Mouse (Mus musculus): ENCODE data around the gene Gmppa.

Gmppa gene

DNA sequence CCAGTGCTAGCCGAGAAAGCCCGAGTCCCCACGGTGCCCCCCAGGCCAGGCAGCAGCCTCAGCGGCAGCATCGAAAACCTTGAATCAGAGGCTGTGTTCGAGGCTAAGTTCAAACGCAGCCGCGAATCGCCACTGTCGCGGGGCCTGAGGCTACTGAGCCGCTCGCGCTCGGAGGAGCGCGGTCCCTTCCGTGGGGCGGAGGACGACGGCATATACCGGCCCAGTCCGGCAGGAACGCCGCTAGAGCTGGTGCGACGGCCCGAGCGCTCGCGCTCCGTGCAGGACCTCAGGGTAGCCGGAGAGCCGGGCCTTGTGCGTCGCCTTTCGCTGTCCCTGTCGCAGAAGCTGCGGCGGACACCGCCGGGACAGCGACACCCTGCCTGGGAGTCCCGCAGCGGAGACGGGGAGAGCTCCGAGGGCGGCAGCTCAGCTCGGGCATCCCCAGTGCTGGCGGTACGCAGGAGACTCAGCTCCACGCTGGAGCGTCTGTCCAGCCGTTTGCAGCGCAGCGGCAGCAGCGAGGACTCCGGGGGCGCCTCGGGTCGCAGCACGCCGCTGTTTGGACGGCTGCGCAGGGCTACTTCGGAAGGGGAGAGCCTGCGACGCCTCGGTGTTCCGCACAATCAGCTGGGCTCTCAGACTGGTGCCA is 12.8 kb upstream of the Gmppa start:
- in situ Hi-C loops (cut with MseI, MboI), result no loop called here

DNA sequence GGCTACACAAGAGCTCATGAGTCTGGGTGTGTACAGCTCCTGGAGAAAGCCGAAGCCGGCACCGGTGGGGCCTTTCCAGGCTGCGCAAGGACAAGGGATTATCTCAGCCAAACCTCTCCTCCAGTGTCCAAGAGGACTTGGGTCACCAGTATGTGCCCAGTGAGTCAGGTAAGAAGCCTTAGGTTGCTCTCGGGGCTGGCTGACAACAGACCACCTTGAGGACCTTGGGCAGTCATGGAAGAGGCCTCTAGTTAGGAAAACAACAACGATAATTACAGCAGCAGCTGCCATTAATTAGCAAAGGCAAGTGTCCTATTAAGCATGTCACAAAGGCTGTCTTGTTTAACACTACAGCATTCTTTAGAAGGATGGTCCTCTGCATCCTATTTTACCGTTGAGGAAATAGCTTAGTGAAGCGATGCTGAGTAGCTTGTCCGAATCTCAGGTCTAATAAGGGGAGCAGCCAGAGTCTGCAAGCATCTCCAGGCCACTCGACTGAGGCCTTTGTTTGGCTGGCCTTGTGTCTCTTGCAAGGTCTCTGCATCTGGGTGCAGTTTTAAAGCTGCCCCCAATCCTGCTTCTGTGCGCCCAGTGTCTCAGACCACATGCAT is 11.8 kb upstream of the Gmppa start:
- in situ Hi-C loops (cut with MseI, MboI), result no loop called here

DNA sequence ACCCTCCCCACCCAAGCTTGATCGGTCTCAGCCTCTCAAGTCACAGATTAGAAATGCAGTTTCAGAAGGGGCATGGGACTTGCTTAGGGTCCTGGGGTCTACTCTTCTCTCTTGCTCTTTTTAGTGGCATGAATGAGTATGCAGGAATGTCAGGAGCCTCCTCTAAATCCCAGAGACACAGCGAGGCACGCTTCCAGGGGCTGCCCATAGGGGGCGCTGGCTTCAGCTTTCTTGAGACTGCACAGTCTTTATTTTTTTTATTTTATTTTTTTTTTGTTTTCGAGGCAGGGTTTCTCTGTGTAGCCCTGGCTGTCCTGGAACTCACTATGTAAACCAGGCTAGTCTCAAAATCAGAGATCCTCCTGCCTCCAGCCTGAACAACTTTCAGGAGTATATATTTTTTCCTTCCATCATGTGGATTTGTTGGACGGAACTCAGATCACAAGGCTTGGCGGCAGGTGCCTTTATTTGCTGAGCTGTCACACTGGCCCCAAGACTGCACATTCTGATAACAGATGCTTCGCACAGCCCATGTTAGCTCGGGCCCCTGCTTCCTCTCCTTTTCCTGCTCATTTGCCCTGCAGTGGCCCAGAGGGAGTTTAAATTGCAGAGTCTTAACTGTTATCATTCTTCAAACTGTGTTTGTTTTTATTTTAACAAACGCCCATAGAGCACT is 9.8 kb upstream of the Gmppa start:
- in situ Hi-C loops (cut with MseI, MboI), result no loop called here

DNA sequence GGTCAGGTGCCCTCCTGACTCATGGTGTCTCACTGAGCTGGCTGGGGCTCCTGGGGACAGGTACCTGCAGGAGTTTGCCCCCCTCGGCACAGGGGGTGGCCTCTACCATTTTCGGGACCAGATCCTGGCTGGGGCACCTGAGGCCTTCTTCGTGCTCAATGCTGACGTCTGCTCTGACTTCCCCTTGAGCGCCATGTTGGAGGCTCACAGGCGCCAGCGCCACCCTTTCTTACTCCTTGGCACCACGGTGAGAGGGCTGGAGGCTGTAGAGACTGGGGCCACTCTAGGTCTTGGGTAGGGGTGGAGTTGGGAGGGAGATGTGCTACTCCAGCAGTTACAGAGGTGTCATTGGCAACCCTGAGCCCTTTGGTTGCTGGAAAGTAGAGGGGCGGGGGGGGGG is 3.1 kb downstream of the Gmppa start:
- in situ Hi-C loops (cut with MseI, MboI), result no loop called here

DNA sequence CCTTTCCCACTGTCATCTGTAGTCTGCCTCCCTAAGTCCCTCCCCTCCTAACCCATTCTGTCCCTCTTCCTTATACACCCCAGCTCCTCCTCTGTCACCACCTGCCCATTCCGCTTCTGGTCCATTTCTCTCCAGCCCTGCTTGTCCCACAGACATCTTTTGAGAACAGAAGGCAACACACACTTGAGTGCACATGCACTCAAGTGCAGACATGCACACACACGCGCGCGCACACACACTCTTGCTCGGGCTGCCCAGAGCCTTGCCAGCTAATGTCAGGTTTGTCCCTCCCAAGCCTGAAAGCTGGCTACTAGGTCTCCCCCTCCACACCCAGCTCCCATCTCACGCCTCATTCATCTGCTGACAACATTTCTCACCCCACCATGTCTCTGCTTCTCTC is 4.9 kb downstream of the Gmppa start:
- in situ Hi-C loops (cut with MseI, MboI), result no loop called here

DNA sequence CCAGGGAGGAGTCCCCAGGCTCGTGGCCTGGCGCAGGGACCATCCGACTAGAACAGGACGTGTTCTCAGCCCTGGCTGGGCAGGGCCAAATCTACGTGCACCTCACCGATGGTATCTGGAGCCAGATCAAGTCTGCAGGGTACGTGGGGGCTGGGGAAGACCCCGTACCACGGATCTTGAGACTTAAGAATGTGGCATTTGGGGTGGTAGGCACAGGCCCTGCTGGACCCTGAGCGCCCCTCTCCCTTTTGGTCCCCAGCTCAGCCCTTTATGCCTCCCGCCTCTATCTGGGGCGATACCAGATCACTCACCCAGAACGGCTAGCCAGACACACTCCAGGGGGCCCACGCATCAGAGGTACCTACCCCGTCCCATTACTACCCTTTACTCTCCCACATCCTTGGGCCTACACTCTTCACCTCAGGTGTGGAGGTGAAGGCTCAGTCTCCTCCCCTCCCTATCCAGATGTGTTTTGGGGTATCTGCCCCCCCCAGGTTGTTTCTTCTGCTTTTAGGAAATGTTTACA is 5.8 kb downstream of the Gmppa start:
- in situ Hi-C loops (cut with MseI, MboI), result no loop called here

DNA sequence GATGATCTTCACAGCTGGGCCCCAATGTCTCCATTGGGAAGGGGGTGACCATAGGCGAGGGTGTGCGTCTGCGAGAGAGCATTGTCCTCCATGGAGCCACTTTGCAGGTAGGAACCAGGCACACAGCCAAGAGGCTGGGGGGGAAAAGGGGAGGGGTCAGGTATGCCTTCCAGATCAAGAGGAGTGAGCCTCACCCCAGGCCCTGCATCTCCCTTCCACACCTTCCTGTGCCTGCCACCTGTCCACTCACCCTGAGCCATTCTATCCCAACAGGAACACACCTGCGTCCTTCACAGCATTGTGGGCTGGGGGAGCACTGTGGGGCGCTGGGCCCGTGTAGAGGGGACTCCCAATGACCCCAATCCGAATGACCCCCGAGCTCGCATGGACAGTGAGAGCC is 6.4 kb downstream of the Gmppa start:
- in situ Hi-C loops (cut with MseI, MboI), result no loop called here

DNA sequence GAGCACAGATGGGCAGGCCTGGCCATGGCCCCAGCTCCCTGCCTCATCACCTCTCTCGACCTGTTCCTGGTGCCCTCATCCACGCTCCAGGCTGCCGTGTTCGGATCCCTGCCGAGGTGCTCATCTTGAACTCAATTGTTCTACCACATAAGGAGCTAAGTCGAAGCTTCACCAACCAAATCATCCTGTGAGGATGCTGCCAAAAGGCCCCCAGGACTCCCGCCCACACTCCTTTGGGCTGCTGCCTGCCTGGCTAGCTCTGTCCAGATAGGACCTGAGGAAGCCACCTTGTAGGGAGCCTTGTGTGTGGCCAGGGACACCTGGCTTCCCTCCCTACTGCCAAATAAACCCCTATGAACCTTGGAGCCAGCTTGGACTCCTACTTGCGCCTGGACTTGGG is 7.1 kb downstream of the Gmppa start:
- in situ Hi-C loops (cut with MseI, MboI), result no loop called here

DNA sequence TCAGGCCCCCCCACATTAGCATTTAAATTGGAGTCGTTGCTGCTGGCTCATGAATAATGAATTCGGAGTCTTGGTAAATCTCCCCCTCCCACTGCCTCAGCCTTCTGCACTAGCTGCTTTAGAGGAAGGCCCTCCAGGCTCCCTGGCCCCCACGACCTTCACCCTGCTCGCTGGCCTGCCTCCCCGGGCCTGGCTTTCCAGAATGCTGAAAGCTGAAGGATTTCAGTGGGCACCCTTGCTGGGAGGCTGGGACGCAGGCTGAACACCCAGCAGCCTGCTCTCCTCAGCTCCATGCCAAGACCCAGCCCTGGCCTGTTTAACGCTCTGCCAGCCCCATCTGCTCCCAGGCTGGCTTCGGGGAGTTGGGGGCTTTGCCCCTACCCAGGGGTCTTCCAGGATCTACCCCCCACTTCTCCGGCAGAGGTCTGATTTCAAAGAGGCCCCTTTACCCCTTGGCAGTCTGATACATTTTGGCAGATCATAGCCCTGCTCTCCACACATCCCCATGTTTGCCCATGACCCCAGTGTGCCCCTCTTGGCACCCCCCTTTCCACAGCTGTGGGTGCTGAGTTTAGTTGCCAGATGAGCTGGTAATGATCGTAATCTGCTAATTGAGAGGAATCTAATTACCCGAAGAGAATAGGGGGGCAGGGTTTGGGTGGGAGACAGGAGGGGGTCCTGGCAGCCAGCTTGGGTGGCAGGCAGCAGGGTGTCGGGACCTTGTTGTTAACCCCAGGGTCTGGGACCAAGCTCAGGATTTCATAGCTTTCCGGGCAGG is 7.7 kb downstream of the Gmppa start:
- in situ Hi-C loops (cut with MseI, MboI), result no loop called here

DNA sequence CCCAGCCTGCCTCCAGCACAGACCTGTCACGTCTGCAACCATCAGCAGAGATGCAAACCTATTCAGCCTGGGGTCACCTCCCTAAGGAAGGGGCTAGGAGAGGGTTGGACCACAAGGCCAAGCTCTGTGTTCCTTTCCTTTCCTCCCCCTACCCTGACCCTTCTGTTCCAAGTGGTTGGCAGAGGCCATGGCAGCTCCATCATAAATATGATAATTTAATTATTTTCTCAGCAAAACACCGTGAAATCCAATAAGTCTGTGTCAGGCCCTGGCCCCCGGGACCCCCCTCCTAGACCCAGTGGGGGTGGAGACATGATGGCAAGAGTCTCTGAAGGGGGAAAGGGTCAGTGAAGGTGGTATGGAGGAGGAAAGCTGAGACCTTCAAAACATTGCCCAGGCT is 8.5 kb downstream of the Gmppa start:
- in situ Hi-C loops (cut with MseI, MboI), result no loop called here

DNA sequence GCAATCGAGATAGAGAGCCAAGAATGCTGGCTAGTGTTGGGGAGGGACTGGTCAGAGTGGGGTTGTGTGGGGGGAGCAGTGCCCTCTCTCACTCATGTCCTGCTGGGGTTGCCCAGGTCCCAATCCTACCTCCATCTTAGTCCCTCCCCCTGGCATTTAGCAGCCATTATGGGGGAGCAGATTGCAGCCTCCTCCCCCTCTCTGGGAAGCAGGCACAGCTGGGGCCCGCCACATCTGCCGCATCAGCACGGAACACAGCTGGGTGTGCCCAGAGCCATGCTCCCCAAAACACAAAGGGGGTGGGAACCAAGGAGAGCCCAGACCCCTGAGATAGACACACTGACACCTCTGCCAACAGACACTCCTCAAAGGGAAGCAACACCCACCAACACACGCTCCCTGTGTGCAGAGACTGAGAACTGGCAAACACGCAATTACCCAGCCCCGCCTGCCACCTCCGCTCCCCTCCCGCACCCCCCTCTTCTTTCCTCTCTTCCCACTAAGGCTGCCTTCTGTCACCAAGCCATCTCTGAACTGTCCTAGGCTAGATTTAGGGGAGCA is 9.5 kb downstream of the Gmppa start:
- in situ Hi-C loops (cut with MseI, MboI), result no loop called here

DNA sequence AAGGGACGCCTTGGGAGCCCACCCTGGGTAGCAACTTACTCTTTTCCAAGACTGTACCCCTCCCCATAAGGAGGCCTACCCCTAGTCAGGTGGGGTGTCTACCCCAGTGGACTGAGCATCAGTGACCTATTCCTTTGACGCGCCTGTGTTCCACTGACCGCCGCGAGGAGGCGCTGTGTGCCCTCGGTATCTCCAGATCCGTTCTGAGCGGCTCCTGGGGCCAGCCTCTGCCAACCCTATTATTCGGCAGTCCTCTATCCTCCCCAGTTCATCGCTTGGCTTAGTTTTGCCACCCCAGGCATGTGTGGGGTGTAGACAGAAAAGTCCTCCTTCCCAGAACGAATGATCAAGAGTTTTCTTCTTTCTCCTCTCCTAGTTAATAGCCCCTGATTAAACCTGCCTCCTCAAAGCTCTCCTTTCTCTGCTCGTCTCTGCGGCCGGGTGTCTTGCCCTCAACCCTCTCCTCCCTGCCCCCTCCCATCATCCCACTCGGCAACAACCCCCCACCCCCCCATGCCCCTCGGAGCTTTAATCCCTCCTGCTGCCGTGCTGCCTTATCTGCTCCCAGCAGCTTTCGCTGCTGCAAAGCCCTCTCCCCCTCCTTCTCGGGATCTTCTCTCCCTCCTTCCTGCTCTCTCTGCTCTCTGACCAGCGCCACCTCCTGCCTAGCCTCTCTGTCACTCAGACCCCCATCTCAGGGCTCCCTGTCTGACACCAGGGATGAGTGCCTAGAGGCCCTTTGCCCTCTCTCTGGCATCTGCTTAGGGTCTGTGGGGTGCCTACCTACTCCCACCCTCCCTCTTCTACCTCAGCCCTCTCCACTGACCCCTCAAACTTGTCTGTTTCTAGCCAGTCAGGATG is 10.3 kb downstream of the Gmppa start:
- in situ Hi-C loops (cut with MseI, MboI), result no loop called here

DNA sequence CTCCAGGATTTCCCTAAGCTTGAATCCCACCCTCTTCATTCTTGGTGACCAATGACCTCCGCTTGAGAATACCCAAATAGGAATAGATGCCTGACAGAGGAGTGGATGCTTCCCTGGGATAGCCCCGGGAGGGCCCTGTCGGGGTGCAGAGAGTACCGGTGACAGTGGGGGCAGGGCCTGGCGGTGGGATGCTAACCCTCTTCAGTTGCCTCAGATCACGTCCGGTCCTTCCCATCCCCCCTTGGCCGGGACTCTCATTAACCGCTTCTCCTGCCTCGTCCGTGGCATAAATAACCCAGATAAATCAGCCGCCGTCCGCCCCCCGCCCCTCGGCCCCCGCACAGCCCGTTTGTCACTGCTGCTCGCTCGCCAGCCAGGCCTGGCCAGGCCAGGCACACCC is 10.9 kb downstream of the Gmppa start:
- in situ Hi-C loops (cut with MseI, MboI), result no loop called here

DNA sequence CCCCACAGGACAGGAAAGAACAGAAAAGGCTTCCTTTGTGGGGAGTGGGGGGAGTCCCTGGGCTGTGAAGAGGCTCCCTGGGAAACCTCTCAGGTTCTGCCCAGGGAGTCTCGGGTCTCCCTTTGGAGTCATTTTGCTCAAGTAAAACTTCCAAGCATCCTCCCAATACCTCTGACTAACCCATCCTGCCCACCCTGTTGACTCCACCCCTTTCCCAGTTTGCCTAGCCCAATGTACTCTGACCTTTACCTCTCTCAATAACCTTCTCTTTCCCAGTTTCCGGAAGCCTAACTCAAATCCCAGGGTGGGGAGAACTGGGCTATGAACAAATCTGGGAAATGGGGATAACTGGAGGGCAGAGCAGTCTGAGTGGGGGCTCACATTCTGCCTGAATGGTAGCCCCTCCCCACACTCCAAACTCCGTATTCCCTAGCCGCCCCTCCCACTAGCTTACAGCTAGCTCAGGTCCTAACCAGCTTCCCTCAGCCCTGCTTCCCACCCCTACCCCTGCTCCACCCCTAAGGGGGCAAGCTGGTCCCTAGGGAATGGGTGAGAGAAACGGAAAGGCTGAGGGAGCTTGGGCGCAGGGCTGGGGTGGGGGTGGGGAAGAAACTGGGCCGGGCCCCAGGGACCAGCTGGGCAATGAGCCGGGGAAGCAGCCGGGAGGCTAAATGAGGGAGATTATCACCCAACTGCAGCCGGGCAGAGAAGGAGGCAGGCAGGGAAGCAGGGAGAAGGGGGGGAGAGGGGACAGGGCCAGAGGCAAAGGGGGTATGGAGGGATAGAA is 11.7 kb downstream of the Gmppa start:
- in situ Hi-C loops (cut with MseI, MboI), result no loop called here

DNA sequence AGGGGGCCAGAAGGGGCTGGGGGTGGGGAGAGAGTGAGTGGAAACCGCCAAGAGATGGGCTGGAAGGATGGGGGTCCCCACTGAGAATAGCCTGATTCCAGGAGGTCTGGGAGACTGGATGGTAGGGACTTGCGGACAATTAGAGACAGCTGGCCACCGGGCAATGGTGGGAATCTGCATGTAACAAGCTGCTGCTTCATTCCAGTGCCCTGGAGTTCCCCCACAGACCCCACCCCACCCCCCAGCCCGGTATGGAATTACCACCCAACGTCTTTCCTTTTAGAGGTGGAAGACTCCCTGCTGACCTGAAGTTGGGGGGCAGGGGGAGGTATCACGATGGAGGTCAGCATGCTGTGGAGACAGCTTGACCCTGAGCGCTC is 12.3 kb downstream of the Gmppa start:
- in situ Hi-C loops (cut with MseI, MboI), result no loop called here

DNA sequence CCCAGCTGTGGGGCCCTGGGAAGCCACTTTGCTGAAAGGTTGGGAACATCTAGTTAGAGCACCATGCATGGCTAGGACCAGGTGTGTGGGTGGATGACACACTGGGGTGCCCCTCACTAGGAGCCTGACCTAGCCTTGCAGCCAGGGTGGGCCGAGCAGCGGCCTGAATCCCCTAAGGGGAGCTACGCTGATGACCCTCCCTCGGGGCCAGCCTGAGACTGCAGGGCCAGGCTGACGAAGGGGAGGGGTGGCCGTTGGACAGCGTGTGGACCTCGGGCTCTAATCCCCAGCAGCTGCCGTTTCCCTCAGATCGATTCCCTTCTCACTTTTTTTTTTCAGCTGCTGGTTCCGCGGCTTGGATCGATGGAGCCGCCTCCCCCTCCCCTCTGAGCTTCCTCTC is 13.2 kb downstream of the Gmppa start:
- in situ Hi-C loops (cut with MseI, MboI), result no loop called here

DNA sequence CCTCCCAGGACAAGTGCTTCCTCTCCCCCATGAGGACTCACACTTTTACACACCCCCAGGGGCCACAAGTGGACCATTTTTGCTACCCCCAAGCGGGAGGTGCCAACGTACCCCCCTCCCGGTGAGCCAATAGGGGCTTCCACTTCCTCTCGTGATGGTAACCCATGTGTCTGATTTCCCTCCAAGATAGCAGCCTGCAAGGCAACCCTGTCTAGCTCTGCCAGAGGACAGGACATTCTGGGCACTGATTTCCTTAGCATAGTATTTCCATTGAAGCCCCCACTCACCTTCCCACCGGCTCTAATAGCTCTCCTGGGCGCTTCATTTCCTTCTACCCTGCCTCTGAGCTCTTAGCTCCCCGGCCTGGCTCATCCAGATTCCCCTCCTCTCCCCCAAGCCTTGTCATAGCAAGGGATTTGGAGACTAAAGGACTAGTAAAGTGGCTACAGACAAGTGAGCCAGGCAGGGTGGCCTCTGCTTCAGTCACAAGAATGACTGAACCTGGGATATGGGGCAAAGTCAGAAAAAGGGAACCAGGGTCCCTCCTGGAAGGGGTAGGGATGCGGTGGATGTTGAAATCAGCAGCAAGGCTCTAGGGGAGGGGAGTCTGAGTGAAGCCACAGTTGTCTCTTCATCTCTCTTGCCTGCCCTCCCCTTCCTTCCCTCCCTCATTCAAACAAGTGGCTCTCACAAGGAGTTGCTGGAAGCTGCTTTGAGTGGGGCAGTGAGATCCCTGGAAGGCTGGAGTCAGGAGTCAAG is 13.8 kb downstream of the Gmppa start:
- in situ Hi-C loops (cut with MseI, MboI), result no loop called here

DNA sequence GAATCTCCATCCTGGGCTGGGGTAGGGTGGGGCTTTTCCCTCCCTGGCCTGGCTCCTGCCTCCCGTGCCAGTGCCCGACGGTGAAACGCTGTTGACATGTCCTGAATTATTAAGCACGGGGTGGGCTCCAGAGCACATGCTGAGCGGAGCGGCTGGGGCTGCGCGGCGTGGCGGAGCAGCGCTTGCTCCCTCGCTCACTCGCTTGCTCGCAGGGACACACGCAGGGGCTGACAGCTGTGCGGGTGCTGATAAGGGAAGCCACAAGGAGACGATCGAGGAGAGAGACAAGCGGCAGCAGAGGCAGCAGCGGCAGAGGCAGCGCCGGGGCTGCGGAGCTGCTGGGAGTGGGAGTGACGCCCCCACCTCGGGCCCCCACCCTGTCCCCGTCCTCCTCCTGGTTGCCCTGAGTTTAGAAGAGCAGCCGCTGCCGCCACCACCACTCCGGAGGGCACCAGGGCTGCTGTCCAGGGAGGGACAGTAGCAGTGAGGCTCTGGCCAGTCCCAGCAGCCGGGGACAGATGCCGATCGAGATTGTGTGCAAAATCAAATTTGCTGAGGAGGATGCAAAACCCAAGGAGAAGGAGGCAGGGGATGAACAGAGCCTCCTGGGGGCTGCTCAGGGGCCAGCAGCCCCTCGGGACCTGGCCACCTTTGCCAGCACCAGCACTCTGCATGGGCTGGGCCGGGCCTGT is 14.7 kb downstream of the Gmppa start, which contains the start of gene Asic4:
TSS of gene Asic4 (plus strand) at position 123 of the 692 bp plus-strand sequence.
- in situ Hi-C loops (cut with MseI, MboI), result no loop called here

DNA sequence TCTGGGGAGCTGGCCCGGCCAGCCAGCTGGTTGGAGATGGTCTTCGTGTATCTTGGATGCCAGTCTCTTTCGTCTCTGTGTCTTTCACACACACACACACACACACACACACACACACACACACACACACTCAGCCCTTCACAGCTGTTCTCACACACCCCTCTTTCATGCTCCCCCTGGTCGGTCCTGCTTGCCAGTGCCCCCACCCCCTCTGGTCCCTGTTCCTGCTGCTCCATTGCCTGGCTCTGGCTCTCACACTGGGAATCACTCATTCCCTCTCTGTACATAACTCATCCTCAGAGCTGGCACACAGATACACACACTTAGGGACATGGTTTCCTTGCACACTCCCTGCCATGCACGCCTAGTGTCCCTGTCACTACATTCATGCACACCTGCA is 16.2 kb downstream of the Gmppa start:
- in situ Hi-C loops (cut with MseI, MboI), result no loop called here

All from mouse trophoblast stem cell (cell line).